Mouse (Mus musculus): Measurements from ENCODE around the gene Fbxo48. TPM values are rescaled to one million over a fixed set of nuclear protein-coding genes. Genes with fewer than 3 reads are reported as not detected.
A peak's percentile ranks its signal among the peaks of the same experiment; 100 is the strongest.

Gene Fbxo48
- polyA plus RNA-seq, 1 experiment: 1.9 TPM

GRCm38 (mm10) chr11:16999387-16999786 is 48.2 kb downstream of the Fbxo48 start:
- WGBS: 62% methylated on average over 4 of the region's 4 CpGs
- H3K27ac ChIP-seq (ENCODE audit: control insufficient read depth, insufficient read depth, low read depth, low read length, poor library complexity): no peak overlapping the region
- no peak for TF ChIP-seq POLR2A (IDR thresholded peaks at IDR 0.05; ENCODE audit: borderline replicate concordance, control insufficient read depth, low read depth, low read length)
- TF ChIP-seq CTCF (IDR thresholded peaks at IDR 0.05; ENCODE audit: control insufficient read depth, insufficient read depth, low read length): no peak
- H3K4me3 ChIP-seq (replicated peaks; ENCODE audit: control insufficient read depth, low read depth, low read length): no peak overlapping the region
- H3K4me1 ChIP-seq (ENCODE audit: control insufficient read depth, insufficient read depth, low read length): peaks cover 4% of the 10 kb centered on the region

GRCm38 (mm10) chr11:16999933-17000332 is 48.8 kb downstream of the Fbxo48 start:
- no peak overlapping the region for H3K27ac ChIP-seq (ENCODE audit: control insufficient read depth, insufficient read depth, low read depth, low read length, poor library complexity)
- TF ChIP-seq CTCF (IDR thresholded peaks at IDR 0.05; ENCODE audit: control insufficient read depth, insufficient read depth, low read length): no peak
- no peak for TF ChIP-seq POLR2A (IDR thresholded peaks at IDR 0.05; ENCODE audit: borderline replicate concordance, control insufficient read depth, low read depth, low read length)
- peaks cover 6% of the 10 kb centered on the region for H3K4me1 ChIP-seq (ENCODE audit: control insufficient read depth, insufficient read depth, low read length)

GRCm38 (mm10) chr11:17000353-17001334 is 49.5 kb downstream of the Fbxo48 start:
- Histone ChIP-seq H3K4me3 (replicated peaks; ENCODE audit: control insufficient read depth, low read depth, low read length) (no peak overlapping the region), H3K27ac (ENCODE audit: control insufficient read depth, insufficient read depth, low read depth, low read length, poor library complexity) (no peak overlapping the region), H3K4me1 (ENCODE audit: control insufficient read depth, insufficient read depth, low read length) (peaks cover 6% of the 10 kb centered on the region)
- 26% methylated on average over 9 of the region's 9 CpGs for WGBS
- TF ChIP-seq CTCF (IDR thresholded peaks at IDR 0.05; ENCODE audit: control insufficient read depth, insufficient read depth, low read length) (no peak), POLR2A (IDR thresholded peaks at IDR 0.05; ENCODE audit: borderline replicate concordance, control insufficient read depth, low read depth, low read length) (no peak)

More at GRCm38 (mm10) chr11:16999933-17000332, 48.8 kb downstream of the Fbxo48 start:
- H3K4me3 ChIP-seq (replicated peaks; ENCODE audit: control insufficient read depth, low read depth, low read length): no peak overlapping the region

- TF ChIP-seq CTCF (IDR thresholded peaks at IDR 0.05; ENCODE audit: control insufficient read depth, insufficient read depth, low read length) (no peak), POLR2A (IDR thresholded peaks at IDR 0.05; ENCODE audit: borderline replicate concordance, control insufficient read depth, low read depth, low read length) (no peak)
- Histone ChIP-seq H3K4me1 (ENCODE audit: control insufficient read depth, insufficient read depth, low read length) (peaks cover 6% of the 10 kb centered on the region), H3K27ac (ENCODE audit: control insufficient read depth, insufficient read depth, low read depth, low read length, poor library complexity) (peak overlapping the region; percentile 48; the same call in 1 of the 2 replicates), H3K4me3 (replicated peaks; ENCODE audit: control insufficient read depth, low read depth, low read length) (no peak overlapping the region)
- WGBS: 35% methylated on average over 7 of the region's 7 CpGs
These were observed 51.7 kb downstream of the Fbxo48 start for GRCm38 (mm10) chr11:17002739-17003373.

GRCm38 (mm10) chr11:17003757-17004156 is 52.6 kb downstream of the Fbxo48 start:
- Histone ChIP-seq H3K4me3 (replicated peaks; ENCODE audit: control insufficient read depth, low read depth, low read length) (no peak overlapping the region), H3K4me1 (ENCODE audit: control insufficient read depth, insufficient read depth, low read length) (peaks cover 6% of the 10 kb centered on the region), H3K27ac (ENCODE audit: control insufficient read depth, insufficient read depth, low read depth, low read length, poor library complexity) (no peak overlapping the region)
- TF ChIP-seq POLR2A (IDR thresholded peaks at IDR 0.05; ENCODE audit: borderline replicate concordance, control insufficient read depth, low read depth, low read length) (no peak), CTCF (IDR thresholded peaks at IDR 0.05; ENCODE audit: control insufficient read depth, insufficient read depth, low read length) (no peak)
- WGBS: 47% methylated on average over 3 of the region's 3 CpGs

Other genes starting within 250 kb of the Fbxo48 start
- 1.4 and 1.6 TPM in 2 replicates for gene Egfr, start 199.2 kb upstream of the Fbxo48 start, polyA plus RNA-seq (2011; ENCODE audit: insufficient read depth, insufficient read length, low replicate concordance, missing spikeins)
- gene Cnrip1, start 100.2 kb downstream of the Fbxo48 start, polyA plus RNA-seq (2011; ENCODE audit: insufficient read depth, insufficient read length, low replicate concordance, missing spikeins): 3.2 and 6.2 TPM in 2 replicates
- gene Plek, start 101.0 kb downstream of the Fbxo48 start, polyA plus RNA-seq (2011; ENCODE audit: insufficient read depth, insufficient read length, low replicate concordance, missing spikeins): 51.3 and 72.7 TPM in 2 replicates
- gene Ppp3r1, start 207.9 kb downstream of the Fbxo48 start, polyA plus RNA-seq (2011; ENCODE audit: insufficient read depth, insufficient read length, low replicate concordance, missing spikeins): 17.9 and 21.5 TPM in 2 replicates
- 5.4 and 11.1 TPM in 2 replicates for gene Wdr92, start 230.7 kb downstream of the Fbxo48 start, polyA plus RNA-seq (2011; ENCODE audit: insufficient read depth, insufficient read length, low replicate concordance, missing spikeins)